Mouse (Mus musculus): Measurements from ENCODE around the gene Tert. TPM values are rescaled to one million over a fixed set of nuclear protein-coding genes. Genes with fewer than 3 reads are reported as not detected.

Tert gene
- polyA plus RNA-seq, 1 experiment from 2014 or later = 10.6 TPM

DNA sequence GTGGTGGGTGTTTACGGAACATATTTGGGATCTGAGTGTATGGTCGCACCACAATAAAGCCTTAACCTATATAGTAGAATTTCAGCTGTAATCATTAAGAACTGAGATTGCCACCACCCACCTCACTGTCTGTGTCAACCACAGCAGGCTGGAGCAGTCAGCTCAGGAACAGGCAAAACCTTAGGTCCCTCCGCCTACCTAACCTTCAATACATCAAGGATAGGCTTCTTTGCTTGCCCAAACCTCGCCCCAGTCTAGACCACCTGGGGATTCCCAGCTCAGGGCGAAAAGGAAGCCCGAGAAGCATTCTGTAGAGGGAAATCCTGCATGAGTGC lies 334 bp upstream of the Tert start:
- H3K4me2 ChIP-seq = peak overlapping the region; percentile 91
- WGBS = 43% methylated on average over 6 of the region's 6 CpGs
- ATAC-seq (ENCODE audit: insufficient number of reproducible peaks, insufficient read depth, low FRiP score, low TSS enrichment, low read depth) = peak; percentile 60; the same call in 1 of the 2 replicates

DNA sequence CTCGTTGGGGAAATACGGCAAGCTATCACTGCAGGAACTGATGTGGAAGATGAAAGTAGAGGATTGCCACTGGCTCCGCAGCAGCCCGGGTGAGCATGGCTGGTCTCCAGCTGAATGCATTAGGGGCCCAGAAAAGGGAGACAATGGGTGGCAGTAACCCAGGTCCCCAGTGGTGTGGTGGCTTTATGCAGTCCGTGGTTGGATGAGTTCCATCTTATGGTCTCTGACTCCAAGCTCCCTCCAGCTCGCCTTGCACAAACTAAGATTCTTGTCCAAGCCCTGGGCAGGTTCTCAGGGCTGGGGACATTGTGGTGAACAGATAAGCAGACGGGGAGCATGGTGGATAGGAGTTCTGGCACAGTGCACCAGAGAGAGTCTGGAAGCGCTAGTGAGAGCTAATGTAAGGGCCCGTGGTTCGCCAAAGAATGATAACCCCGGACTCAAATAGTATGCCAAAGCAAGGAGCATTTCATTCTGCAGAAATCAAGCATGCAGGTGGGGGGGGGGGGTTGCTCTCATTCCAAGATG lies 1.9 kb downstream of the Tert start:
- H3K4me2 ChIP-seq = no peak overlapping the region
- ATAC-seq (ENCODE audit: insufficient number of reproducible peaks, insufficient read depth, low FRiP score, low TSS enrichment, low read depth) = no peak
- H3K4me3 ChIP-seq (replicated peaks) = no peak overlapping the region
- peaks cover 22% of the 10 kb centered on the region for H3K4me1 ChIP-seq (replicated peaks)
- H3K9ac ChIP-seq (replicated peaks) = no peak overlapping the region
- peaks cover 37% of the 10 kb centered on the region for H3K36me3 ChIP-seq
- H3K27me3 ChIP-seq = no peaks in the 10 kb centered on the region
- WGBS = 90% methylated on average over 11 of the region's 11 CpGs
- no peak overlapping the region for H3K27ac ChIP-seq
- no peaks in the 10 kb centered on the region for H3K9me3 ChIP-seq

More for the DNA sequence above, 334 bp upstream of the Tert start:
- no peaks in the 10 kb centered on the region for H3K9me3 ChIP-seq
- H3K4me1 ChIP-seq (replicated peaks) = peaks cover 22% of the 10 kb centered on the region
- H3K27me3 ChIP-seq = no peaks in the 10 kb centered on the region
- peaks cover 37% of the 10 kb centered on the region for H3K36me3 ChIP-seq
- peak overlapping the region; percentile 82; the same call in 1 of the 2 replicates for H3K9ac ChIP-seq (replicated peaks)
- no peak overlapping the region for H3K27ac ChIP-seq
- peak overlapping the region; percentile 69 for H3K4me3 ChIP-seq (replicated peaks)

DNA sequence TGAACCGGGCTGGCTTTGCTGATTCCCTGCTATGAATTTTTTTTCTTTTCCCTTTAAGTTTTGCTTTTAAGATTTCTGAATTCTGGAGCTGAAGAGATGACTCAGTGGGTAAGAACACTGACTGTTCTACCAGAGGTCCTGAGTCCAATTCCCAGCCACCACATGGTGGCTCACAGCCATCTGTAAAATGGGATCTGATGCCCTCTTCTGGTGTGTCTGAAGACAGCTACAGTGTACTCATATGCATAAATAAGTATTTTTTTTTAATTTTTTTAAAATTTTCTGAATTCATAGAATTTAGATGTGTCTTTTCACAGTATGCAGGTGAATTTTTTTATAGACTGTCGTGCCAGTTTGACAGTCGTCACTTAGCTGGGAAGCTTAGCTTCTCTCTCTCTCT lies 5.1 kb downstream of the Tert start:
- Histone ChIP-seq H3K9me3 (no peaks in the 10 kb centered on the region), H3K4me1 (replicated peaks) (peaks cover 22% of the 10 kb centered on the region), H3K27me3 (no peaks in the 10 kb centered on the region), H3K4me3 (replicated peaks) (no peak overlapping the region), H3K9ac (replicated peaks) (no peak overlapping the region), H3K4me2 (no peak overlapping the region), H3K27ac (no peak overlapping the region), H3K36me3 (peaks cover 66% of the 10 kb centered on the region)
- ATAC-seq (ENCODE audit: insufficient number of reproducible peaks, insufficient read depth, low FRiP score, low TSS enrichment, low read depth) = no peak
- WGBS = 94% methylated on average over 3 of the region's 3 CpGs

- Histone ChIP-seq H3K4me2 (no peak overlapping the region), H3K27ac (no peak overlapping the region), H3K4me3 (replicated peaks) (no peak overlapping the region), H3K27me3 (no peaks in the 10 kb centered on the region), H3K4me1 (replicated peaks) (no peaks in the 10 kb centered on the region), H3K9me3 (no peaks in the 10 kb centered on the region), H3K36me3 (peaks cover 67% of the 10 kb centered on the region), H3K9ac (replicated peaks) (no peak overlapping the region)
- no peak for ATAC-seq (ENCODE audit: insufficient number of reproducible peaks, insufficient read depth, low FRiP score, low TSS enrichment, low read depth)
- 81% methylated on average over 5 of the region's 6 CpGs for WGBS
Measured at GRCm38 (mm10) chr13:73637826-73638225, 11.1 kb downstream of the Tert start.

- Histone ChIP-seq H3K36me3 (peaks cover 63% of the 10 kb centered on the region), H3K4me2 (no peak overlapping the region), H3K9ac (replicated peaks) (no peak overlapping the region), H3K27me3 (no peaks in the 10 kb centered on the region), H3K9me3 (no peaks in the 10 kb centered on the region), H3K4me1 (replicated peaks) (no peaks in the 10 kb centered on the region), H3K27ac (no peak overlapping the region), H3K4me3 (replicated peaks) (no peak overlapping the region)
- no peak for ATAC-seq (ENCODE audit: insufficient number of reproducible peaks, insufficient read depth, low FRiP score, low TSS enrichment, low read depth)
- 90% methylated on average over 4 of the region's 4 CpGs for WGBS
Measured at GRCm38 (mm10) chr13:73641296-73641695, 14.6 kb downstream of the Tert start.

DNA sequence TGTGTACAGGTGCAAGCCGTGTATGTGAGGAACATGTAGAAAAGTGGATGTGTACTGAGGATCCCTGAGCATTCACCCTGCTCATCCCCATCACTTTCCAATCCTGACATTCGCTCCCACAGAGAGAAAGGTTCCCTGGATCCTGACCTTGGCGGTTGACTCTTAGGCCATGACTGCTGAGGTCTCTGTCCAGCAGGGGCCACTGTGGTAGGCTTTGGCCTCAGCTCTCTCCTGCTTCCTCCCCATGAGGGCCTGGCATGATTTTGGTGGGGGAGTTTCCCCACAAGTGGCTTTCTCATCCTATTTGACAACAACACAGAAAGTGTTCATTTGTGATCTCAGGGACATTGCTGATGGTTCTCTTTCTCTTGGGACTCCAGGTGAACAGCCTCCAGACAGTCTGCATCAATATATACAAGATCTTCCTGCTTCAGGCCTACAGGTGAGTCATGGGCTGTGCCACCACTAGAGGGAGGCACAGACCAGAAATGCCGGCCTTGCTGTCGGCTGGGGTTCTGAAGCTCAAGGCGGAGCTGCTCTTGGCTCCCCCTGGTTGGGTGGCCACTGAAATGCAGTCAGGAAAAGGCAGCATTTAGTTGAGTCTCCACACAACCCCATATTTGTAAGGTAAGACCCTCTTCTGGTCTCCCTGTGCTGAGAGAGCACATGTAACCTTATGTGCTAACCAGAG lies 19.8 kb downstream of the Tert start:
- Histone ChIP-seq H3K27ac (no peak overlapping the region), H3K36me3 (peaks cover 77% of the 10 kb centered on the region), H3K4me2 (no peak overlapping the region), H3K9me3 (no peaks in the 10 kb centered on the region), H3K4me3 (replicated peaks) (no peak overlapping the region), H3K4me1 (replicated peaks) (no peaks in the 10 kb centered on the region), H3K9ac (replicated peaks) (no peak overlapping the region), H3K27me3 (no peaks in the 10 kb centered on the region)
- ATAC-seq (ENCODE audit: insufficient number of reproducible peaks, insufficient read depth, low FRiP score, low TSS enrichment, low read depth) = no peak
- 36% methylated on average over 6 of the region's 6 CpGs for WGBS

GRCm38 (mm10) chr13:73653266-73653665 lies 26.6 kb downstream of the Tert start:
- WGBS = 89% methylated on average over 3 of the region's 3 CpGs
- H3K36me3 ChIP-seq = peaks cover 25% of the 10 kb centered on the region
- no peaks in the 10 kb centered on the region for H3K9me3 ChIP-seq
- no peak for ATAC-seq (ENCODE audit: insufficient number of reproducible peaks, insufficient read depth, low FRiP score, low TSS enrichment, low read depth)
- H3K4me3 ChIP-seq (replicated peaks) = no peak overlapping the region
- H3K27ac ChIP-seq = no peak overlapping the region
- H3K4me1 ChIP-seq (replicated peaks) = no peaks in the 10 kb centered on the region
- H3K4me2 ChIP-seq = no peak overlapping the region
- H3K27me3 ChIP-seq = no peaks in the 10 kb centered on the region
- no peak overlapping the region for H3K9ac ChIP-seq (replicated peaks)

GRCm38 (mm10) chr13:73654976-73655375 lies 28.3 kb downstream of the Tert start:
- Histone ChIP-seq H3K9me3 (no peaks in the 10 kb centered on the region), H3K27ac (no peak overlapping the region), H3K4me1 (replicated peaks) (no peaks in the 10 kb centered on the region), H3K9ac (replicated peaks) (no peak overlapping the region), H3K27me3 (no peaks in the 10 kb centered on the region), H3K36me3 (peaks cover 8% of the 10 kb centered on the region; the same call in 1 of the 2 replicates), H3K4me3 (replicated peaks) (no peak overlapping the region), H3K4me2 (no peak overlapping the region)
- WGBS = 80% methylated on average over 3 of the region's 3 CpGs
- no peak for ATAC-seq (ENCODE audit: insufficient number of reproducible peaks, insufficient read depth, low FRiP score, low TSS enrichment, low read depth)

DNA sequence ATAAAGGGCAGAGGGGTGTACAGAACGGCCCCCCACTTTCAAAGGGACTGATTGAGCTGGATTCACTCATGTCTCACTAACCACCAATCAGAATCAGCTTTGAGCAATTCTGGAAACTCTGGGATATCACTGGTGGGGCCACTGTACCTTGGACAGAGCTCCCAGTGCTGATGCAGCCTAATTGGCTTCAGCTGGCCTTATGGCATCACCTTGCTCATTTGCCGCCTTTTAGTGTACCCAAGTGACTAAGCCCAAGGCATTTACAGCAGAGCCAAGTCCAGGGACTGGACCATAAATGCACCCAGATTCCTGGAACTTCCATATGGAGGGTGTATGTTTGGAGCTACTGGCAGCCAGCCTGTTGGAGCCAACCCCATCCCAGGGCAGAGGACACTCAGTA lies 32.2 kb downstream of the Tert start:
- H3K4me3 ChIP-seq (replicated peaks) = no peak overlapping the region
- no peaks in the 10 kb centered on the region for H3K9me3 ChIP-seq
- H3K4me1 ChIP-seq (replicated peaks) = no peaks in the 10 kb centered on the region
- WGBS = 42% methylated on average over 2 of the region's 2 CpGs
- no peaks in the 10 kb centered on the region; the same call in 1 of the 2 replicates for H3K27me3 ChIP-seq
- no peaks in the 10 kb centered on the region for H3K36me3 ChIP-seq
- no peak overlapping the region for H3K4me2 ChIP-seq
- no peak for ATAC-seq (ENCODE audit: insufficient number of reproducible peaks, insufficient read depth, low FRiP score, low TSS enrichment, low read depth)
- H3K9ac ChIP-seq (replicated peaks) = no peak overlapping the region
- H3K27ac ChIP-seq = no peak overlapping the region

DNA sequence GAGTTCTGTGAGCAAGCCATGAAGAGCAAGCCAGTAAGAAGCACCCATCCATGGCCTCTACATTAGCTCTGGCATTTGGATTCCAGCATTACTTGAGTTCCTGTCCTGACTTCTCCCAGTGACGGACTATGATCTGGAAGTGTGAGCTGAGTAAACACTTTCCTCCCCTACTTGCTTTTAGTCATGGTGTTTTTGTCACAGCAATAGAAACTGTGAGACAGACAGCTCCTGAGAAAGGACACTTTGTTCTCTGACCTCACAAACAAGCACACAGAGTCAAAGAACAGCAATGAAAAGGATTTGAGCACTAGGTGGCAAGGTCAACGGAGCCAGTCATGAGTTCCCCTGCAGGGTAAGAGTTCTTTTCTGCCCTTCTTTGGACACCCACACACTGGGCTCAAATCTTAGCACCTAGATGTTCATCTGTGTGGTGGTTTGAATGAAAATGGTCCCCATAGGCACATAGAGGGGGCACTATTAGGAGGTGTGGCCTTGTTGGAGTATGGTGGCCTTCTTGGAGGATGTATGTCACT lies 33.5 kb downstream of the Tert start:
- Histone ChIP-seq H3K36me3 (no peaks in the 10 kb centered on the region), H3K4me2 (no peak overlapping the region), H3K27me3 (no peaks in the 10 kb centered on the region; the same call in 1 of the 2 replicates), H3K27ac (no peak overlapping the region), H3K4me1 (replicated peaks) (no peaks in the 10 kb centered on the region), H3K9ac (replicated peaks) (no peak overlapping the region), H3K9me3 (no peaks in the 10 kb centered on the region), H3K4me3 (replicated peaks) (no peak overlapping the region)
- ATAC-seq (ENCODE audit: insufficient number of reproducible peaks, insufficient read depth, low FRiP score, low TSS enrichment, low read depth) = no peak
- 84% methylated on average over 2 of the region's 2 CpGs for WGBS

DNA sequence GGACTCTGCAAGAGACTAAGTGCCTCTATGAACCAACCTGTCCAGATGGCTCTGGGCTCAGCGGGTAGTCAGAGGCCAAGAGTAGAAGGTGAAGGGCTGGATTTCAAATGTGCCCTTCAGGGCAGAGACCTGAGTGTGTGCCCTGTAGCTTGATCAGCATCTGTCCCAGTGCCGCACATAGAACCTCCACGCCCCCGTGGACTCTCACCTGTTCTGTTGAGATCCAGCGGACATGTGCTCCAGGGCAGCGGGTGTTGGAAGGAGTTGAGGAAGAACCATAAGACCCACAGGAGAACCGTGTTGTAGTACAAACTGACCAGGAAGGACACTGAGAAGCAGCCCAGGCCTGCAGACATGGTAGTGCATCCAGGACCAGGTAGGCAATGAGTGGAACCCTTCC lies 48.5 kb downstream of the Tert start:
- no peak overlapping the region for H3K4me2 ChIP-seq
- no peak overlapping the region for H3K4me3 ChIP-seq (replicated peaks)
- no peaks in the 10 kb centered on the region for H3K36me3 ChIP-seq
- ATAC-seq (ENCODE audit: insufficient number of reproducible peaks, insufficient read depth, low FRiP score, low TSS enrichment, low read depth) = no peak
- no peak overlapping the region for H3K27ac ChIP-seq
- no peak overlapping the region for H3K9ac ChIP-seq (replicated peaks)
- H3K27me3 ChIP-seq = no peaks in the 10 kb centered on the region
- no peaks in the 10 kb centered on the region for H3K4me1 ChIP-seq (replicated peaks)
- WGBS = 93% methylated on average over 7 of the region's 7 CpGs
- H3K9me3 ChIP-seq = no peaks in the 10 kb centered on the region

- H3K4me3 ChIP-seq (replicated peaks) = no peak within 1 kb of the TSS
- H3K4me1 ChIP-seq (replicated peaks) = no peaks in the 10 kb centered on the region
- H3K27ac ChIP-seq = no peak within 1 kb of the TSS
- no peak within 1 kb of the TSS for H3K9ac ChIP-seq (replicated peaks)
- no peaks in the 10 kb centered on the region for H3K9me3 ChIP-seq
- no peak within 1 kb of the TSS for H3K4me2 ChIP-seq
- no peaks in the 10 kb centered on the region for H3K36me3 ChIP-seq
- WGBS = 87% methylated on average over 3 of the region's 3 CpGs
- no peaks in the 10 kb centered on the region for H3K27me3 ChIP-seq
- no peak for ATAC-seq (ENCODE audit: insufficient number of reproducible peaks, insufficient read depth, low FRiP score, low TSS enrichment, low read depth)
Measured at GRCm38 (mm10) chr13:73677853-73678252, 51.1 kb downstream of the Tert start, which contains the start of gene Slc6a18. Gene Slc6a18 (minus strand): TSS chr13:73678023.

Data from limb, embryonic 12.5 days (tissue).